Mouse (Mus musculus): ENCODE data around the gene Ccl25. TPM values are rescaled to one million over a fixed set of nuclear protein-coding genes. Genes with fewer than 3 reads are reported as not detected.

The Ccl25 gene
- total RNA-seq, 4 experiments from 2014 or later: 6.1 to 12.3 (median 10.1) TPM

Other genes with a start within 250 kb of the Ccl25 start
- 1 to 10 TPM in 2 of 4 experiments, under 1 TPM in 2; 0.73 to 1.5 (median 1.1) TPM for gene Cd209f, start 219.4 kb upstream of the Ccl25 start, total RNA-seq (2022)
- gene Cd209g, start 191.1 kb upstream of the Ccl25 start, total RNA-seq (2022): under 1 TPM in 3 of 4 experiments, not detected in 1; 0.36 to 0.83 (median 0.39) TPM
- 10 to 100 TPM; 15.1 to 16.9 (median 16.2) TPM for gene Evi5l, start 158.6 kb upstream of the Ccl25 start, total RNA-seq (2022)
- not detected for gene Prr36, start 107.8 kb upstream of the Ccl25 start, total RNA-seq (2022)
- under 1 TPM in 1 of 4 experiments, not detected in 3; 0.08 TPM for gene Lrrc8e, start 98.4 kb upstream of the Ccl25 start, total RNA-seq (2022)
- 10 to 100 TPM; 73.5 to 86.8 (median 77.5) TPM for gene Map2k7, start 86.5 kb upstream of the Ccl25 start, total RNA-seq (2022)
- gene Gm49320, start 86.3 kb upstream of the Ccl25 start, total RNA-seq (2022): not detected
- 1 to 10 TPM in 3 of 4 experiments, under 1 TPM in 1; 0.82 to 3.6 (median 1.7) TPM for gene Tgfbr3l, start 77.0 kb upstream of the Ccl25 start, total RNA-seq (2022)
- 10 to 100 TPM; 10.5 to 11.7 (median 11.5) TPM for gene Snapc2, start 72.1 kb upstream of the Ccl25 start, total RNA-seq (2022)
- under 1 TPM in 3 of 4 experiments, not detected in 1; 0.24 to 0.56 (median 0.27) TPM for gene Ctxn1, start 65.9 kb upstream of the Ccl25 start, total RNA-seq (2022)
- 10 to 100 TPM; 53.9 to 58.7 (median 54.8) TPM for gene Timm44, start 49.3 kb upstream of the Ccl25 start, total RNA-seq (2022)
- gene Elavl1, start 203 bp downstream of the Ccl25 start, total RNA-seq (2022): 10 to 100 TPM; 39.7 to 49.1 (median 44.2) TPM
- 1 to 10 TPM; 1.8 to 4.3 (median 2.5) TPM for gene Cers4, start 167.8 kb downstream of the Ccl25 start, total RNA-seq (2022)

Data from gastrocnemius, adult 8-10 months (tissue).